Mouse (Mus musculus): ENCODE measurements around the gene Gm17677. TPM values are rescaled to one million over a fixed set of nuclear protein-coding genes. Genes with fewer than 3 reads are reported as not detected.

The Gm17677 gene
- polyA plus RNA-seq (2015; fragmentation: Nextera tagmentation; extraction: Ambion mirVana), result not detected in 2 replicates

- no peaks in the 10 kb centered on the region for H3K36me3 ChIP-seq (ENCODE audit: control insufficient read depth, insufficient read depth)
- no peak within 1 kb of the TSS for H3K27ac ChIP-seq (ENCODE audit: low read length)
- H3K9ac ChIP-seq (replicated peaks; ENCODE audit: low read depth, low read length), result no peak within 1 kb of the TSS
- no peaks in the 10 kb centered on the region for H3K27me3 ChIP-seq (replicated peaks; ENCODE audit: control insufficient read depth, insufficient read depth, low read length)
- no peaks in the 10 kb centered on the region for H3K4me1 ChIP-seq (replicated peaks; ENCODE audit: control insufficient read depth, insufficient read depth, low read length)
- H3K4me2 ChIP-seq (ENCODE audit: low read length), result no peak within 1 kb of the TSS
- no peaks in the 10 kb centered on the region; the same call in 1 of the 2 replicates for H3K9me3 ChIP-seq (ENCODE audit: control insufficient read depth, low read length)
- no peak for ATAC-seq
- no peak within 1 kb of the TSS for H3K4me3 ChIP-seq (replicated peaks; ENCODE audit: low read length)
Measured at GRCm38 (mm10) chr9:35740749-35741148, at the start of gene Gm17677. Gene Gm17677 (plus strand): TSS chr9:35741049.

- Histone ChIP-seq H3K9me3 (ENCODE audit: control insufficient read depth, low read length) (0 out of 2 replicates have a peak, but pooled peaks cover 2% of the 10 kb centered on the region), H3K36me3 (ENCODE audit: control insufficient read depth, insufficient read depth) (no peaks in the 10 kb centered on the region), H3K9ac (replicated peaks; ENCODE audit: low read depth, low read length) (no peak overlapping the region), H3K4me2 (ENCODE audit: low read length) (no peak overlapping the region), H3K27ac (ENCODE audit: low read length) (no peak overlapping the region), H3K27me3 (replicated peaks; ENCODE audit: control insufficient read depth, insufficient read depth, low read length) (no peaks in the 10 kb centered on the region), H3K4me3 (replicated peaks; ENCODE audit: low read length) (no peak overlapping the region), H3K4me1 (replicated peaks; ENCODE audit: control insufficient read depth, insufficient read depth, low read length) (no peaks in the 10 kb centered on the region)
- no peak for ATAC-seq
Measured at GRCm38 (mm10) chr9:35691924-35692323, 48.9 kb upstream of the Gm17677 start.

GRCm38 (mm10) chr9:35707265-35707664, 33.6 kb upstream of the Gm17677 start:
- Histone ChIP-seq H3K4me2 (ENCODE audit: low read length) (no peak overlapping the region), H3K27me3 (replicated peaks; ENCODE audit: control insufficient read depth, insufficient read depth, low read length) (no peaks in the 10 kb centered on the region), H3K27ac (ENCODE audit: low read length) (no peak overlapping the region), H3K4me3 (replicated peaks; ENCODE audit: low read length) (no peak overlapping the region), H3K4me1 (replicated peaks; ENCODE audit: control insufficient read depth, insufficient read depth, low read length) (no peaks in the 10 kb centered on the region), H3K9ac (replicated peaks; ENCODE audit: low read depth, low read length) (no peak overlapping the region), H3K36me3 (ENCODE audit: control insufficient read depth, insufficient read depth) (no peaks in the 10 kb centered on the region), H3K9me3 (ENCODE audit: control insufficient read depth, low read length) (no peaks in the 10 kb centered on the region)
- no peak for ATAC-seq

GRCm38 (mm10) chr9:35756843-35757242, 16.0 kb downstream of the Gm17677 start:
- H3K4me1 ChIP-seq (replicated peaks; ENCODE audit: control insufficient read depth, insufficient read depth, low read length), result no peaks in the 10 kb centered on the region

DNA sequence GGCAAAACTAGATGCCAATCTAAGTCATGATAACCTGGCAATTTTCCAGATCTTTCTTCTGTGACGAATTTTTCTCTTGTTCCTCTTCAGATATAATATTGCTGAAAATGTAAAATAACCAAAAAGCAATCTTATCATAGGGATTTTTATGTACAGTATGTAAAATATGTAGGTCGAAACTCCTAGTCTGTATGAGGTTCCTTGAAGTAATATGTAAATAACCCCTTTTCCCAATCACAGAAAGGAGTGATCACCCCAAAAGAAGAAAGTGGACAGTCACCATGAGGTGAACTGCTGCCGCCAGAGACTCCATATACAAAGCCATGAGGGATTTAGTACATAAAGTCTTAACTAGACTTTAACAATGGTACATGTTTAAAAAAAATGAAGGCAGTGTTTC, 37.2 kb downstream of the Gm17677 start, which contains the start of gene Gm17727:
Gm17727 (minus strand) TSS at position 101 of the 400 bp plus-strand sequence.
- no peaks in the 10 kb centered on the region for H3K4me1 ChIP-seq (replicated peaks; ENCODE audit: control insufficient read depth, insufficient read depth, low read length)
- 0 out of 2 replicates have a peak, but pooled peaks cover 2% of the 10 kb centered on the region for H3K9me3 ChIP-seq (ENCODE audit: control insufficient read depth, low read length)
- H3K4me2 ChIP-seq (ENCODE audit: low read length), result no peak within 1 kb of the TSS
- no peaks in the 10 kb centered on the region for H3K27me3 ChIP-seq (replicated peaks; ENCODE audit: control insufficient read depth, insufficient read depth, low read length)
- no peak within 1 kb of the TSS for H3K9ac ChIP-seq (replicated peaks; ENCODE audit: low read depth, low read length)
- H3K4me3 ChIP-seq (replicated peaks; ENCODE audit: low read length), result no peak within 1 kb of the TSS
- no peak for ATAC-seq
- H3K36me3 ChIP-seq (ENCODE audit: control insufficient read depth, insufficient read depth), result no peaks in the 10 kb centered on the region
- WGBS, result 61% methylated on average over 3 of the region's 3 CpGs
- no peak within 1 kb of the TSS for H3K27ac ChIP-seq (ENCODE audit: low read length)

More at GRCm38 (mm10) chr9:35756843-35757242, 16.0 kb downstream of the Gm17677 start:
- H3K9me3 ChIP-seq (ENCODE audit: control insufficient read depth, low read length), result no peaks in the 10 kb centered on the region
- no peak overlapping the region for H3K9ac ChIP-seq (replicated peaks; ENCODE audit: low read depth, low read length)
- H3K27me3 ChIP-seq (replicated peaks; ENCODE audit: control insufficient read depth, insufficient read depth, low read length), result no peaks in the 10 kb centered on the region
- no peaks in the 10 kb centered on the region for H3K36me3 ChIP-seq (ENCODE audit: control insufficient read depth, insufficient read depth)
- H3K27ac ChIP-seq (ENCODE audit: low read length), result no peak overlapping the region
- no peak for ATAC-seq
- H3K4me2 ChIP-seq (ENCODE audit: low read length), result no peak overlapping the region
- no peak overlapping the region for H3K4me3 ChIP-seq (replicated peaks; ENCODE audit: low read length)

DNA sequence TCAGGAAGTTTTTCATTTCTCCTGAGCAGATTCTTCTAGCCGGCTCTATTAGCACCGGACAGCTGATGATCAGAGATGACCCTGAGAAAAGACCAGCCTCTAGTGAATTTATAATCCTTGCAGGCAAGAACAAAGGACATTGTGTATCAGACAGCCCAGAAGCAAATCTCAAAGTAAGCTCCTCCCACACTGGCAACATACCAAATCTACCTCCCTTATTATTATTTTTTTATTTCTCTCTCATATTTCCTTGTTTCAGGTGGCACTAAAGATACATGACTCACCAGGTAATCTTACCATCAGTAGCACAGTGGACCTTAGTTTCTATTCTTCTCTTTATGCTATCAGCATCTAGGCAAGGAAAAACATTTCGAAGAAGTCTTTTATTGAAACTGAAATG, 49.2 kb downstream of the Gm17677 start, which contains the start of the genes Gm27235 and D730048I06Rik:
Gm27235 (minus strand) TSS at position 101 of the 400 bp plus-strand sequence.
D730048I06Rik (minus strand) TSS at position 112 of the 400 bp plus-strand sequence.
- no peak within 1 kb of the TSS for H3K27ac ChIP-seq (ENCODE audit: low read length)

More for the DNA sequence above, 49.2 kb downstream of the Gm17677 start, which contains the start of the genes Gm27235 and D730048I06Rik:
- Histone ChIP-seq H3K9me3 (ENCODE audit: control insufficient read depth, low read length) (peaks cover 3% of the 10 kb centered on the region; the same call in 1 of the 2 replicates), H3K9ac (replicated peaks; ENCODE audit: low read depth, low read length) (no peak within 1 kb of the TSS), H3K4me3 (replicated peaks; ENCODE audit: low read length) (no peak within 1 kb of the TSS), H3K36me3 (ENCODE audit: control insufficient read depth, insufficient read depth) (no peaks in the 10 kb centered on the region), H3K4me1 (replicated peaks; ENCODE audit: control insufficient read depth, insufficient read depth, low read length) (no peaks in the 10 kb centered on the region), H3K27me3 (replicated peaks; ENCODE audit: control insufficient read depth, insufficient read depth, low read length) (no peaks in the 10 kb centered on the region), H3K4me2 (ENCODE audit: low read length) (no peak within 1 kb of the TSS)
- no peak for ATAC-seq
- WGBS, result 89% methylated on average over 3 of the region's 3 CpGs

Other genes starting within 250 kb of the Gm17677 start
- gene Gm1113, start 222.8 kb upstream of the Gm17677 start, polyA plus RNA-seq (2015; fragmentation: Nextera tagmentation; extraction: Ambion mirVana), result not detected in 2 replicates
- gene Ddx25, start 182.5 kb upstream of the Gm17677 start, polyA plus RNA-seq (2015; fragmentation: Nextera tagmentation; extraction: Ambion mirVana), result 19.4 and 21.6 TPM in 2 replicates
- gene Pus3, start 182.5 kb upstream of the Gm17677 start, polyA plus RNA-seq (2015; fragmentation: Nextera tagmentation; extraction: Ambion mirVana), result 15.7 and 20.6 TPM in 2 replicates
- gene Pate2, start 170.8 kb upstream of the Gm17677 start, polyA plus RNA-seq (2015; fragmentation: Nextera tagmentation; extraction: Ambion mirVana), result 1.3 and 2.3 TPM in 2 replicates
- gene Hyls1, start 170.7 kb upstream of the Gm17677 start, polyA plus RNA-seq (2015; fragmentation: Nextera tagmentation; extraction: Ambion mirVana), result 25.1 and 26.3 TPM in 2 replicates
- not detected in 2 replicates for gene Pate4, start 129.1 kb upstream of the Gm17677 start, polyA plus RNA-seq (2015; fragmentation: Nextera tagmentation; extraction: Ambion mirVana)
- not detected in 2 replicates for gene Pate3, start 92.8 kb upstream of the Gm17677 start, polyA plus RNA-seq (2015; fragmentation: Nextera tagmentation; extraction: Ambion mirVana)
- not detected in 2 replicates for gene Pate1, start 53.7 kb upstream of the Gm17677 start, polyA plus RNA-seq (2015; fragmentation: Nextera tagmentation; extraction: Ambion mirVana)
- not detected in 2 replicates for gene Gm17727, start 37.1 kb downstream of the Gm17677 start, polyA plus RNA-seq (2015; fragmentation: Nextera tagmentation; extraction: Ambion mirVana)
- not detected in 2 replicates for gene Gm27235, start 49.1 kb downstream of the Gm17677 start, polyA plus RNA-seq (2015; fragmentation: Nextera tagmentation; extraction: Ambion mirVana)
- not detected in 2 replicates for gene D730048I06Rik, start 49.1 kb downstream of the Gm17677 start, polyA plus RNA-seq (2015; fragmentation: Nextera tagmentation; extraction: Ambion mirVana)
- not detected in 2 replicates for gene 9230110F15Rik, start 103.1 kb downstream of the Gm17677 start, polyA plus RNA-seq (2015; fragmentation: Nextera tagmentation; extraction: Ambion mirVana)
- not detected in 2 replicates for gene 9230113P08Rik, start 167.4 kb downstream of the Gm17677 start, polyA plus RNA-seq (2015; fragmentation: Nextera tagmentation; extraction: Ambion mirVana)

Measured in forebrain, embryonic 16.5 days (tissue).